Mouse (Mus musculus) kidney, embryonic 15.5 days (tissue): ENCODE measurements around the gene Morn5. TPM values are rescaled to one million over a fixed set of nuclear protein-coding genes. Genes with fewer than 3 reads are reported as not detected.

ENCODE experiments used
- ATAC-seq: fragments of 200-750 bp; cut with Nextera tagmentation; replicated peaks from 2 replicates; pipeline ENCODE4 v1.8.0; 2017; ENCODE audit warnings: moderate TSS enrichment; ENCODE audit not compliant: low FRiP score
- H3K27ac ChIP-seq: fragments of 300-500 bp; sonication (generic); 2 replicates; pipeline ENCODE4 v1.5.1; 2015; ENCODE audit warnings: mild to moderate bottlenecking, inconsistent platforms
- H3K27me3 ChIP-seq: fragments of 300-500 bp; sonication (generic); 2 replicates; pipeline ENCODE4 v1.6.1; 2015; ENCODE audit warnings: inconsistent platforms
- H3K36me3 ChIP-seq: fragments of 300-500 bp; sonication (generic); 2 replicates; pipeline ENCODE4 v1.6.1; 2015; ENCODE audit warnings: inconsistent platforms
- H3K4me1 ChIP-seq: fragments of 300-500 bp; sonication (generic); 2 replicates; pipeline ENCODE4 v1.6.1; 2015; ENCODE audit warnings: inconsistent platforms
- H3K4me2 ChIP-seq: fragments of 300-500 bp; sonication (generic); 2 replicates; pipeline ENCODE4 v1.6.1; 2015; ENCODE audit warnings: moderate library complexity, mild to moderate bottlenecking, inconsistent platforms
- H3K4me3 ChIP-seq: fragments of 300-500 bp; sonication (generic); replicated peaks from 2 replicates; pipeline ENCODE4 v1.5.1; 2015; ENCODE audit warnings: mild to moderate bottlenecking, inconsistent platforms
- H3K9ac ChIP-seq: fragments of 300-500 bp; sonication (generic); 2 replicates; pipeline ENCODE4 v1.6.1; 2015; ENCODE audit warnings: mild to moderate bottlenecking, inconsistent platforms
- H3K9me3 ChIP-seq: fragments of 300-500 bp; sonication (generic); replicated peaks from 2 replicates; pipeline ENCODE4 v1.6.1; 2016; ENCODE audit warnings: inconsistent platforms
- WGBS: fragments of 180-500 bp; shearing (Covaris S2); methylation state at CpG from one replicate; pipeline ENCODE4 v1.1.7; 2015; ENCODE audit warnings: mixed read lengths; 5-methylcytosine and 5-hydroxymethylcytosine counted together
- polyA plus RNA-seq: library from polyadenylated mRNA; unstranded; fragments of >200 nt; fragmentation: Nextera tagmentation; extraction: Ambion mirVana; gene quantifications from 2 replicates; pipeline ENCODE4 v1.2.1, GENCODE M21; 2015

Morn5 gene
- polyA plus RNA-seq, 1 experiment from 2014 or later: 0.91 TPM

DNA sequence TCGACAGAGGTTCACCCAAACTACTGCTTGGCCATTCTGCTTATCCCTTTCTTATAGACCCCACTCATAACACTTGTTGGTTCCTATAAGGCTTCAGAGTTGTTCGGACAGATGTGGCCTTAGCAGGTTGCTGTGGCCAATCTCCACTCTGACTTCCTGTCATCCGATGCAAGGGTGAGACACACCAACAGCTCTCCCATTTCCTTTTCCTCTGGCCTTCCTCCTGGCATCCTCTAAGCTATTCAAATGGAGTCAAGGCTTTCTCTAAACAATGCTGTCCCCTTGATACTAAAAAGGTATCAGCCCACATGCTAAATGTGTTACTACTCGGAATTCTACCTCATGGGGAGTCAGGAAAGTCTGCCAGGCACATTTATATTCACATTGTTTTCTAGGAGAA is 78.7 kb downstream of the Morn5 start:
- Histone ChIP-seq H3K4me3 (no peak overlapping the region), H3K9me3 (no peaks in the 10 kb centered on the region), H3K27me3 (no peaks in the 10 kb centered on the region), H3K27ac (no peak overlapping the region), H3K9ac (no peak overlapping the region), H3K4me1 (no peaks in the 10 kb centered on the region), H3K36me3 (peaks cover 88% of the 10 kb centered on the region), H3K4me2 (no peak overlapping the region)
- 74% methylated on average over 4 of the region's 4 CpGs for WGBS
- no peak for ATAC-seq

DNA sequence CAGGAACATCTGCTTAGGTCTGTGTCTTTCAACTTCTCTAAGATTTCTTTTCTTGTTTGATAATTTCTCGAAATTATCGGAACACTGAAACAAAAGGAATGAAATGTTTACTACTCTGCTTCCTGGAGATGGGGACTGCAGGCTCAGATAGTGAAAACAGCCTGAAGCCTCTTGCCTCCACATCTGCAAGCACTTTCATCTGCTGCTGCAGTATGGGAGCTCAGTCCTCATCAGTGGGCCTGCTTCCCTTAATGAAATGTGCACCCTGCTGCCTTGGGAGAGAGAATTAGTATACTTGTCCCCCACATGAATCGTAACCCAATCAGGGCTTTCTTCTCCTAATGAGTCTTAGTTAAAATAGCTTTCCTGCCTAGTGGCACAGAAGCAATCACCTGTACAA is 79.8 kb downstream of the Morn5 start:
- Histone ChIP-seq H3K27ac (no peak overlapping the region), H3K4me1 (no peaks in the 10 kb centered on the region), H3K36me3 (peaks cover 88% of the 10 kb centered on the region), H3K4me3 (no peak overlapping the region), H3K9me3 (no peaks in the 10 kb centered on the region), H3K27me3 (no peaks in the 10 kb centered on the region), H3K9ac (no peak overlapping the region), H3K4me2 (no peak overlapping the region)
- no peak for ATAC-seq
- 89% methylated on average over 3 of the region's 3 CpGs for WGBS

Other genes starting within 250 kb of the Morn5 start
- gene Ttll11, start 69.5 kb upstream of the Morn5 start, polyA plus RNA-seq: 0.36 and 0.88 TPM in 2 replicates
- gene Ndufa8, start 52 bp upstream of the Morn5 start, polyA plus RNA-seq: 252 and 254 TPM in 2 replicates
- 2.4 and 2.6 TPM in 2 replicates for gene Lhx6, start 56.0 kb downstream of the Morn5 start, polyA plus RNA-seq
- gene Mrrf, start 86.9 kb downstream of the Morn5 start, polyA plus RNA-seq: 26.7 and 28.6 TPM in 2 replicates
- 69.3 and 71.1 TPM in 2 replicates for gene Rbm18, start 87.3 kb downstream of the Morn5 start, polyA plus RNA-seq
- gene Ptgs1, start 181.0 kb downstream of the Morn5 start, polyA plus RNA-seq: 29.2 and 30.6 TPM in 2 replicates